13 mouse cellular contexts compared by ENCODE assay signal in genomic region chr13:73159454-73159853, GRCm38 (mm10).
DNase-seq lines count a peak whose midpoint lies in the region; ATAC-seq lines count a peak whose summit lies in the region.
"Had no signal": no experiment of that assay in that cellular context is flagged by ENCODE, and none has a peak within 500 bp of the region (broad histone marks: within the 10 kb centered on the region; RNA-seq: fewer than 3 reads in every experiment).

No protein-coding gene starts in this region.

- DNase-seq in embryonic facial prominence, embryonic 10.5 days (ENCODE audit: low spot score): no peak
- no peak for DNase-seq in kidney, adult 18-20 months
- no peak for DNase-seq in thymus, adult 18-20 months
- DNase-seq in cerebellum, adult 9-10 months: no peak
- DNase-seq: adrenal gland, postnatal 10 days; cerebellum, adult 2 months; liver had no signal

- no peak overlapping the region for H3K27ac ChIP-seq in embryonic facial prominence, embryonic 12.5 days
- H3K27ac ChIP-seq in embryonic facial prominence, embryonic 10.5 days (replicated peaks): no peak overlapping the region
- H3K27ac ChIP-seq in kidney, embryonic 16.5 days (ENCODE audit: low read length): no peak overlapping the region
- H3K27ac ChIP-seq in hindbrain, embryonic 16.5 days (ENCODE audit: low read depth, low read length): no peak overlapping the region
- H3K27ac ChIP-seq in neural tube, embryonic 15.5 days (replicated peaks): no peak overlapping the region
- H3K27ac ChIP-seq: macrophage had no signal

- H3K9me3 ChIP-seq in embryonic facial prominence, embryonic 12.5 days: no peaks in the 10 kb centered on the region
- H3K9me3 ChIP-seq in embryonic facial prominence, embryonic 10.5 days: no peaks in the 10 kb centered on the region
- no peaks in the 10 kb centered on the region for H3K9me3 ChIP-seq in kidney, embryonic 16.5 days (ENCODE audit: low read length)
- no peaks in the 10 kb centered on the region for H3K9me3 ChIP-seq in hindbrain, embryonic 16.5 days (ENCODE audit: control insufficient read depth, low read length)
- H3K9me3 ChIP-seq in neural tube, embryonic 15.5 days (replicated peaks): no peaks in the 10 kb centered on the region

- WGBS in embryonic facial prominence, embryonic 12.5 days: 50% methylated on average over 7 of the region's 7 CpGs
- WGBS in embryonic facial prominence, embryonic 10.5 days: 48% methylated on average over 7 of the region's 7 CpGs
- 23% methylated on average over 7 of the region's 7 CpGs for WGBS in kidney, embryonic 16.5 days
- WGBS in hindbrain, embryonic 16.5 days: 35% methylated on average over 7 of the region's 7 CpGs
- 38% methylated on average over 7 of the region's 7 CpGs for WGBS in neural tube, embryonic 15.5 days

- peak overlapping the region; percentile 60 for H3K4me2 ChIP-seq in embryonic facial prominence, embryonic 12.5 days (replicated peaks)
- H3K4me2 ChIP-seq in kidney, embryonic 16.5 days (replicated peaks; ENCODE audit: low read depth, low read length): peak overlapping the region; percentile 52; the same call in 1 of the 2 replicates
- H3K4me2 ChIP-seq in hindbrain, embryonic 16.5 days (ENCODE audit: low read length): no peak overlapping the region
- H3K4me2 ChIP-seq in neural tube, embryonic 15.5 days: peak overlapping the region; percentile 78

- peaks cover 6% of the 10 kb centered on the region; the same call in 1 of the 2 replicates for H3K4me1 ChIP-seq in embryonic facial prominence, embryonic 12.5 days
- H3K4me1 ChIP-seq in embryonic facial prominence, embryonic 10.5 days: peaks cover 14% of the 10 kb centered on the region
- peaks cover 8% of the 10 kb centered on the region; the same call in 1 of the 2 replicates for H3K4me1 ChIP-seq in kidney, embryonic 16.5 days (ENCODE audit: insufficient read depth, low read length)
- H3K4me1 ChIP-seq in hindbrain, embryonic 16.5 days (ENCODE audit: control insufficient read depth, insufficient read depth, low read depth, low read length): peaks cover 5% of the 10 kb centered on the region
- H3K4me1 ChIP-seq in neural tube, embryonic 15.5 days: peaks cover 13% of the 10 kb centered on the region

- no peaks in the 10 kb centered on the region for H3K36me3 ChIP-seq in embryonic facial prominence, embryonic 12.5 days
- H3K36me3 ChIP-seq in embryonic facial prominence, embryonic 10.5 days (replicated peaks): no peaks in the 10 kb centered on the region
- no peaks in the 10 kb centered on the region for H3K36me3 ChIP-seq in kidney, embryonic 16.5 days (ENCODE audit: insufficient read depth, low read length)
- no peaks in the 10 kb centered on the region for H3K36me3 ChIP-seq in hindbrain, embryonic 16.5 days (ENCODE audit: control insufficient read depth, insufficient read depth, low read length)
- H3K36me3 ChIP-seq in neural tube, embryonic 15.5 days: no peaks in the 10 kb centered on the region

- H3K27me3 ChIP-seq in embryonic facial prominence, embryonic 12.5 days: 0 out of 2 replicates have a peak, but pooled peaks cover 2% of the 10 kb centered on the region
- peaks cover 31% of the 10 kb centered on the region for H3K27me3 ChIP-seq in embryonic facial prominence, embryonic 10.5 days (replicated peaks; ENCODE audit: low read depth, poor library complexity, severe bottlenecking)
- peaks cover 20% of the 10 kb centered on the region for H3K27me3 ChIP-seq in kidney, embryonic 16.5 days (ENCODE audit: insufficient read depth, low read length)
- H3K27me3 ChIP-seq in hindbrain, embryonic 16.5 days (replicated peaks; ENCODE audit: control insufficient read depth, insufficient read depth, low read length): no peaks in the 10 kb centered on the region; the same call in 1 of the 2 replicates
- H3K27me3 ChIP-seq in neural tube, embryonic 15.5 days (replicated peaks): peaks cover 11% of the 10 kb centered on the region; the same call in 1 of the 2 replicates

- no peak overlapping the region; the same call in 1 of the 2 replicates for H3K9ac ChIP-seq in embryonic facial prominence, embryonic 12.5 days
- H3K9ac ChIP-seq in kidney, embryonic 16.5 days (replicated peaks; ENCODE audit: low read length): peak overlapping the region; percentile 56; the same call in 1 of the 2 replicates
- H3K9ac ChIP-seq in hindbrain, embryonic 16.5 days (ENCODE audit: low read depth, low read length): 0 out of 2 replicates have a peak overlapping the region, but pooled peaks have one; percentile 47
- H3K9ac ChIP-seq in neural tube, embryonic 15.5 days (replicated peaks): no peak overlapping the region

- ATAC-seq in embryonic facial prominence, embryonic 12.5 days (ENCODE audit: insufficient number of reproducible peaks, insufficient read depth, low FRiP score, low TSS enrichment): no peak
- no peak for ATAC-seq in kidney, embryonic 16.5 days (ENCODE audit: low FRiP score, low TSS enrichment)
- no peak for ATAC-seq in hindbrain, embryonic 16.5 days
- no peak for ATAC-seq in neural tube, embryonic 15.5 days (ENCODE audit: low FRiP score)

- 0 out of 2 replicates have a peak overlapping the region, but pooled peaks have one; percentile 33 for H3K4me3 ChIP-seq in embryonic facial prominence, embryonic 12.5 days
- H3K4me3 ChIP-seq in embryonic facial prominence, embryonic 10.5 days: no peak overlapping the region
- no peak overlapping the region for H3K4me3 ChIP-seq in kidney, embryonic 16.5 days (ENCODE audit: low read length)
- H3K4me3 ChIP-seq in hindbrain, embryonic 16.5 days (ENCODE audit: low read length): no peak overlapping the region
- no peak overlapping the region for H3K4me3 ChIP-seq in neural tube, embryonic 15.5 days (replicated peaks)
- H3K4me3 ChIP-seq: erythroblast, embryonic 14.5 days had no signal

Comparison
In these comparisons a context has a peak if more than half of its experiments do, and no peak if none do; other contexts are left out.
1. H3K9ac ChIP-seq: peak in kidney, embryonic 16.5 days (single experiment) and hindbrain, embryonic 16.5 days (single experiment); none in embryonic facial prominence, embryonic 12.5 days (single experiment) and neural tube, embryonic 15.5 days (single experiment).